Mouse (Mus musculus) hindbrain, embryonic 14.5 days (tissue): ENCODE measurements at regions not wholly inside any gene's neighbourhood (a gene's known extent, or its start where the extent isn't known, plus 50 kb on each side); places are given as distances from the start of the nearest gene placed in this dataset.

Experiments used
- ATAC-seq: fragments of 200-750 bp; cut with Nextera tagmentation; 2 replicates; pipeline ENCODE4 v1.8.0; 2017; ENCODE audit warnings: moderate number of reproducible peaks, mild to moderate bottlenecking, moderate TSS enrichment, moderate library complexity; ENCODE audit not compliant: low FRiP score
- DNase-seq: peaks from one replicate; pipeline ENCODE4 v3.0.0-alpha.2; 2015; ENCODE audit warnings: low spot score
- H3K27ac ChIP-seq: fragments of 300-500 bp; sonication (generic); 2 replicates; pipeline ENCODE4 v1.5.1; 2014; ENCODE audit warnings: mild to moderate bottlenecking, moderate library complexity
- H3K27me3 ChIP-seq: fragments of 300-500 bp; sonication (generic); 2 replicates; pipeline ENCODE4 v1.6.1; 2014; ENCODE audit warnings: mild to moderate bottlenecking, low read length, mixed read lengths; ENCODE audit not compliant: control insufficient read depth, insufficient read depth
- H3K36me3 ChIP-seq: fragments of 300-500 bp; sonication (generic); replicated peaks from 2 replicates; pipeline ENCODE4 v1.6.1; 2014; ENCODE audit not compliant: control insufficient read depth, insufficient read depth
- H3K4me1 ChIP-seq: fragments of 300-500 bp; sonication (generic); replicated peaks from 2 replicates; pipeline ENCODE4 v1.6.1; 2014; ENCODE audit warnings: antibody characterized with exemption, low read length, mixed read lengths; ENCODE audit not compliant: control insufficient read depth, insufficient read depth
- H3K4me2 ChIP-seq: fragments of 300-500 bp; sonication (generic); replicated peaks from 2 replicates; pipeline ENCODE4 v1.6.1; 2014; ENCODE audit warnings: mild to moderate bottlenecking, moderate library complexity
- H3K4me3 ChIP-seq: fragments of 300-500 bp; sonication (generic); replicated peaks from 2 replicates; pipeline ENCODE4 v1.5.1; 2014; ENCODE audit warnings: mild to moderate bottlenecking, low read length
- H3K9ac ChIP-seq: fragments of 300-500 bp; sonication (generic); 2 replicates; pipeline ENCODE4 v1.6.1; 2014
- H3K9me3 ChIP-seq: fragments of 300-500 bp; sonication (generic); 2 replicates; pipeline ENCODE4 v1.6.1; 2016; ENCODE audit warnings: low read length; ENCODE audit not compliant: control insufficient read depth
- WGBS: fragments of 180-500 bp; shearing (Covaris S2); extraction: QIAGEN DNeasy Blood & Tissue Kit; methylation state at CpG from one replicate; pipeline ENCODE4 v1.1.7; 2014; 5-methylcytosine and 5-hydroxymethylcytosine counted together

DNA sequence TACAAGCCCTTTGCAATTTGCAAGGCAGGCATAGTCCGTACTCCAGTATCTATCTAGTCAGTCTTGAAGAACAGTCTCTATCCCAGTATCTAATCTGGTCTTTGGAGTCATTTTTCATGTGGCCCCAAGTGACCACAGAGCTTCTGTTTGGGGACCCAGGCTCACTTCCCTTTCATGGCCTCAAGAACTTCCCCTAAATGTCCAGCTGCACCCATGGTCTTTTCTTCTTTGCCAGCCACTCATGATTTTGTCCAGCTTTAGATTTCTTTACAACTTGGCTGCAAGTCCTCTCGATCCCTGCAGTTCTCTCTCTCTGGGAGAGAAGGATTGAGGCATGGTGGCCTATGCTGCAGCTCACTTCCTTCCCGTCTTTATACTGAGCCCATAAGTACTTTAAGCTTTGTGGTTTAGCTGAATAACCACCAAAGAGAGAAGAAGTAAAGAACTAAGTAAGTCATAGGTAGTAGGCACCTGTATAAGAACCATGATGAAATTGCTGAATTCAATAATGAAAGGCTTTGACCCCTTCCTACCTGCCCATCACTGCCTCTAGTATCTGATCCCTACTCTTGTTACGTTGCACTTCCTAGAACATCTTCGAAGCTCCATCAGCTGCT, 62.1 kb upstream of the Cited2 start:
- no peaks in the 10 kb centered on the region for H3K36me3 ChIP-seq
- 0 out of 2 replicates have a peak, but pooled peaks cover 4% of the 10 kb centered on the region for H3K4me1 ChIP-seq
- H3K27ac ChIP-seq = no peak overlapping the region
- H3K4me2 ChIP-seq = no peak overlapping the region
- H3K9me3 ChIP-seq = no peaks in the 10 kb centered on the region
- ATAC-seq (no peak), DNase-seq (no peak)
- H3K27me3 ChIP-seq = no peaks in the 10 kb centered on the region
- 91% methylated on average over 5 of the region's 5 CpGs for WGBS
- no peak overlapping the region for H3K4me3 ChIP-seq
- no peak overlapping the region for H3K9ac ChIP-seq

DNA sequence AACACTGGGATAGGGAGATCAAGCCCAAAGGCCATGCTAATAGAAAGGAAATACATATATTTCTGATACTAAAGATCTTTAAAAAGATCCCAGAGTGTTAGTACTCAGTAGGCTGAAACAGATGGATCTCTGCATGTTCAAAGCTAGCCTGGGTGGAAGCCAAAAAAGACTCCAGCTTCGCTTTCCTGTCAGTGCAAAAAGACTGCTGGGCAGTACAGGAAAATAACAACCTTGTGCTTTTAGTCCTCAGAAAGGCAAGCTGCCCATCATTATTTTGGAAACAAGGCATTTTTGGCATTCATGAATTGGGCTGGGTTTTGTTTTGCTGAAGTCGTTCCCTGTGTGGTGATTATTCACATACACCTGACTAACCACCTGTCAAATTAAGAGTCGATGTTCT, 56.9 kb upstream of the Cited2 start:
- Histone ChIP-seq H3K4me2 (no peak overlapping the region), H3K9me3 (no peaks in the 10 kb centered on the region), H3K4me1 (no peaks in the 10 kb centered on the region), H3K36me3 (no peaks in the 10 kb centered on the region), H3K27me3 (no peaks in the 10 kb centered on the region), H3K9ac (no peak overlapping the region), H3K4me3 (no peak overlapping the region), H3K27ac (no peak overlapping the region)
- ATAC-seq (no peak), DNase-seq (no peak)
- WGBS = 89% methylated on average over 3 of the region's 3 CpGs

DNA sequence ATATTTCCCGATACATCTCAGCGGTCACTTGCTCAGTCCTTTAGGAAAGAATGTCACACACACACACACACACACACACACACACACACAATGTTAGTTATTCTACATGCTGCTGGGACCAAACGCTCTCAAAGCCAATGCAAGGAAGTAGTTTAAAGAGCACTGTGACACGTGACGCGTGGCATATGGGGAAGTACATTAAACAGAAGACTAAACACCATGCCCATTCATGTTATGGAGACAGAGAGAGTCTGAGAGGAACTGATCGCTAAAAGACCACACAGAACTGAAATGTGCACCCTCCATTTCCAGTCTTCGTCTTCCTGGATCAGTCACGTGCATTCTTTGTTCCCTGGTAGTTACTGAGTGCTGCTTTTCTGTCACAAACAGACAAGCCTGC, 53.6 kb upstream of the Cited2 start:
- Histone ChIP-seq H3K4me2 (no peak overlapping the region), H3K27ac (no peak overlapping the region), H3K4me3 (no peak overlapping the region), H3K9ac (no peak overlapping the region), H3K4me1 (no peaks in the 10 kb centered on the region), H3K27me3 (no peaks in the 10 kb centered on the region), H3K36me3 (no peaks in the 10 kb centered on the region), H3K9me3 (no peaks in the 10 kb centered on the region)
- DNase-seq (no peak), ATAC-seq (no peak)
- 93% methylated on average over 9 of the region's 9 CpGs for WGBS
